Mouse (Mus musculus): ENCODE data around the gene Jmjd1c. TPM values are rescaled to one million over a fixed set of nuclear protein-coding genes. Genes with fewer than 3 reads are reported as not detected.

Jmjd1c gene
- 33.3 and 33.5 TPM in 2 replicates for polyA plus RNA-seq (2015; fragmentation: Nextera tagmentation; extraction: Ambion mirVana)

GRCm38 (mm10) chr10:67095798-67096620 lies at the start of gene Jmjd1c:
Jmjd1c (plus strand) TSS chr10:67096125.
- Histone ChIP-seq H3K4me2 (peak within 1 kb of the TSS; percentile 79), H3K9me3 (replicated peaks) (no peaks in the 10 kb centered on the region), H3K36me3 (no peaks in the 10 kb centered on the region; the same call in 1 of the 2 replicates), H3K27ac (peak within 1 kb of the TSS; percentile 100), H3K27me3 (no peaks in the 10 kb centered on the region), H3K4me1 (replicated peaks) (peaks cover 37% of the 10 kb centered on the region), H3K9ac (peak within 1 kb of the TSS; percentile 99), H3K4me3 (peak within 1 kb of the TSS; percentile 97)
- ATAC-seq (replicated peaks; ENCODE audit: insufficient number of reproducible peaks, insufficient read depth, low FRiP score, low read depth), result peak; percentile 86
- 1% methylated on average over 66 of the region's 73 CpGs for WGBS

- 78% methylated on average over 18 of the region's 18 CpGs for WGBS
- ATAC-seq (replicated peaks; ENCODE audit: insufficient number of reproducible peaks, insufficient read depth, low FRiP score, low read depth), result no peak
- H3K9me3 ChIP-seq (replicated peaks), result no peaks in the 10 kb centered on the region
- H3K4me3 ChIP-seq, result no peak overlapping the region
- H3K4me2 ChIP-seq, result no peak overlapping the region
- no peaks in the 10 kb centered on the region for H3K36me3 ChIP-seq
- peaks cover 42% of the 10 kb centered on the region for H3K4me1 ChIP-seq (replicated peaks)
- H3K27ac ChIP-seq, result no peak overlapping the region
- no peak overlapping the region for H3K9ac ChIP-seq
- H3K27me3 ChIP-seq, result no peaks in the 10 kb centered on the region
These were observed 47.9 kb upstream of the Jmjd1c start for GRCm38 (mm10) chr10:67047712-67048645.

DNA sequence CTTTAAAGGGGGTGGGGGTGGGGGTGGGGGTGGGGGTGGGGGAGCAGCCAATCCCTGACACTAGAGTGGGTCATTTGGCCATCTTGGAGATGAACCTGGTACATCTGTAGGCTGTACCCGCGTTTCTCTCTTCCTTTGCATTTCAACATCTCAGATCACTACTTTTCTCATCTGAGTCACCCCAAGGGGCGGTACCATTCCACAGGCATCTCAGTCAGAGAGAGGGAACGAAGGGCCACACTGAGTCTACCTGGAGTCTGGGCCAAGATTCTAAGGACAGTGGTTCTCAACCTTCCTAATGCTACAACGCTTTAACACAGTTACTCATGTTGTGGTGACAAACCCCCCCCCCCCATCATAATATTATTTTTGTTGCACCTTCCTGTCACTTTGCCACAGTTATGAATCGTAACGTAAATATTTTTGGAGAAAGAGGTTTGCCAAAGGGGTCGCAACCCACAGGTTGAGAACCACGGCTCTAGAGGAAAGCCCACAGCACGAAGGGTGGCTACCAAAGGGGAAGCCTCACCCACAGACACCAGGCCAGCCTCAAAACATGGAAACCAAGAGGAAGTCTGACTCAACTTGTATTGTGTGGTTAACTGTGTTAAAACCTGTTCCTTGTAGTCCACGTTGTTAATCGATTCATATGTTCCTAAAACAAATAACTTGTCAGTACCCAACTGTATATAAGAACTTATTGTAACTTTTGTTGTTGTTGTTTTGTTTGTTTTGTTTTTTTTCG lies 46.9 kb upstream of the Jmjd1c start:
- peaks cover 40% of the 10 kb centered on the region for H3K4me1 ChIP-seq (replicated peaks)
- H3K27ac ChIP-seq, result no peak overlapping the region
- no peak overlapping the region for H3K4me3 ChIP-seq
- no peak overlapping the region for H3K4me2 ChIP-seq
- H3K9me3 ChIP-seq (replicated peaks), result no peaks in the 10 kb centered on the region
- H3K27me3 ChIP-seq, result no peaks in the 10 kb centered on the region
- H3K9ac ChIP-seq, result no peak overlapping the region
- WGBS, result 83% methylated on average over 13 of the region's 13 CpGs
- no peak for ATAC-seq (replicated peaks; ENCODE audit: insufficient number of reproducible peaks, insufficient read depth, low FRiP score, low read depth)
- no peaks in the 10 kb centered on the region for H3K36me3 ChIP-seq

DNA sequence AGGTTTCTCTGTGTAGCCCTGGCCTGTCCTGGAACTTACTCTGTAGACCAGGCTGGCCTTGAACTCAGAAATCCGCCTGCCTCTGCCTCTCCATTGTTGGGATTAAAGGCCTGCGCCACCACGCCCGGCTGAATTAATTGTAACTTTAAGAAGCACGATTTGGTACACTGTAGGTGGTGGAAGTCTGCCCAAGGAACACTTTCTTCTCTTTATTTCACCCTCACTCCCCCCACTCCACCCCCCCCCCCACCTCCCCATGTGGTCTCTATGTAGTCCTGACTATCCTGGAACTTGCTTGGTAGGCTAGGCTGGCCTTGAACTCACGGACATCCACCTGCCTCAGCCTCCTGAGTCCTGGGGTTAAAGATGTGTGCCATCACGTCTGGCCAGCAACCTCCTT lies 46.3 kb upstream of the Jmjd1c start:
- H3K4me1 ChIP-seq (replicated peaks), result peaks cover 40% of the 10 kb centered on the region
- no peak for ATAC-seq (replicated peaks; ENCODE audit: insufficient number of reproducible peaks, insufficient read depth, low FRiP score, low read depth)
- no peak overlapping the region for H3K9ac ChIP-seq
- H3K27me3 ChIP-seq, result no peaks in the 10 kb centered on the region
- H3K4me2 ChIP-seq, result no peak overlapping the region
- no peak overlapping the region for H3K27ac ChIP-seq
- H3K4me3 ChIP-seq, result no peak overlapping the region
- 98% methylated on average over 7 of the region's 7 CpGs for WGBS
- H3K36me3 ChIP-seq, result no peaks in the 10 kb centered on the region
- H3K9me3 ChIP-seq (replicated peaks), result no peaks in the 10 kb centered on the region

DNA sequence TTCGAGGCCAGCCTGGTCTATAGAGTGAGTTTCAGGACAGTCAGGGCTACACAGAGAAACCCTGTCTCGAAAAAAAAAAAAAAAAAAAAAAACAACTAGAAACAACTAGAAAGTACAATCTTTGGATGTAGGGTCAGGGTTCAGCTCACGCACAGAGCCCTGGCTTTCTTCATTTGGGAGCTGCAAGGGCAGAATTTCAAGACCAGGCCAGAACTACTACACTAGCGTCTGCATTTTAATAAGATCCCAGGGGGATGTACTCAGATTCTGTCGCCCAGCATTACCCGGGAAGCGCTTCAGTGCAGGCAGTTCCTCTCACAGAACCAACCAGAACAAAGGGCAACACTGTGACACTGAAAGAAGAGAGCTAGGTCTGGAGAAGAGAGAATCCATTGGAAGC lies 45.2 kb upstream of the Jmjd1c start:
- Histone ChIP-seq H3K36me3 (no peaks in the 10 kb centered on the region), H3K4me1 (replicated peaks) (peaks cover 42% of the 10 kb centered on the region), H3K27ac (no peak overlapping the region), H3K9me3 (replicated peaks) (no peaks in the 10 kb centered on the region), H3K9ac (no peak overlapping the region), H3K4me3 (no peak overlapping the region), H3K4me2 (no peak overlapping the region), H3K27me3 (no peaks in the 10 kb centered on the region)
- 75% methylated on average over 6 of the region's 7 CpGs for WGBS
- no peak for ATAC-seq (replicated peaks; ENCODE audit: insufficient number of reproducible peaks, insufficient read depth, low FRiP score, low read depth)

DNA sequence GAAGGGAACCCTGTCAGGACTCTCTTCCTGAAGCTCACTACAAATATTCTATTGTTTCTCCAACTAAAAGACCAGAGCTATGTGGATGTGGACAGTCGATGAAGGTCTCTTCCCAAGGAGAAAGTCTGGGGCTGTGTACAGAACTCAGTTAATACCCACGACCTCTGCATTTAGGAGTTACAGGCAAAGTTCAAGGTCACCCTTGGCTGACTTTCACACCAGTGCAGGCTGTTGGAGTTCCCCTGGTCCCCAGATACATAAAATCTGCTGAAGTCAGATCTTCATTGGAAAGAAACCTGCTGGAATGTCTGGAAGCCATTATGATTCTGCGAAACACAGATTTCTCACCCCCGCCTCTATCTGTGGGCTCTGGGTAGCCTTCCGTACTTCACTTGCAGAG lies 44.5 kb upstream of the Jmjd1c start:
- Histone ChIP-seq H3K27me3 (no peaks in the 10 kb centered on the region), H3K4me1 (replicated peaks) (peaks cover 47% of the 10 kb centered on the region), H3K36me3 (no peaks in the 10 kb centered on the region), H3K9ac (no peak overlapping the region), H3K4me2 (no peak overlapping the region), H3K4me3 (no peak overlapping the region), H3K27ac (0 out of 2 replicates have a peak overlapping the region, but pooled peaks have one; percentile 3), H3K9me3 (replicated peaks) (no peaks in the 10 kb centered on the region)
- 65% methylated on average over 5 of the region's 5 CpGs for WGBS
- ATAC-seq (replicated peaks; ENCODE audit: insufficient number of reproducible peaks, insufficient read depth, low FRiP score, low read depth), result no peak

DNA sequence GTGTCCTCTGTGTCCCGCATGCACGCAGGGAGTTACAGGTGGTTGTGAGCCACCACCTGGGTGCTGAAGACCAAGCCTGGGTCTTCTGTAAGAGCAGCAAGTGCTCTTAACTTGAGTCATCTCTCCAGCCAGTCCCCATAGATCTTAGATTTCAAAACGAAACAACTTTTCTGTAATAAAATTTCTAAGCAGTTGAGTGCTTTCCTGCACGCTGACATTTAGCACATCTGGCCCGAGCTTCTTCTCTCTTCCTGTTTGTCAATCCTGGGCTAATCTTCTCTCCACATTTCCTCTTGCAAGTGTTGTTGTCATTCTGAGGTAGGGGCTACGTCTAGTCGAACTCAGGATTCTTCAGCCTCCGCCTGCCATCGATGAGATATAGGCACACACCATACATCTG lies 43.5 kb upstream of the Jmjd1c start:
- peak overlapping the region; percentile 49 for H3K27ac ChIP-seq
- 66% methylated on average over 9 of the region's 9 CpGs for WGBS
- H3K36me3 ChIP-seq, result no peaks in the 10 kb centered on the region
- ATAC-seq (replicated peaks; ENCODE audit: insufficient number of reproducible peaks, insufficient read depth, low FRiP score, low read depth), result no peak
- H3K4me3 ChIP-seq, result no peak overlapping the region
- peaks cover 53% of the 10 kb centered on the region for H3K4me1 ChIP-seq (replicated peaks)
- H3K4me2 ChIP-seq, result no peak overlapping the region
- H3K9ac ChIP-seq, result no peak overlapping the region
- H3K9me3 ChIP-seq (replicated peaks), result no peaks in the 10 kb centered on the region
- H3K27me3 ChIP-seq, result no peaks in the 10 kb centered on the region

- Histone ChIP-seq H3K4me3 (no peak overlapping the region), H3K9me3 (replicated peaks) (no peaks in the 10 kb centered on the region), H3K4me2 (no peak overlapping the region), H3K27ac (peak overlapping the region; percentile 49), H3K27me3 (no peaks in the 10 kb centered on the region), H3K4me1 (replicated peaks) (peaks cover 63% of the 10 kb centered on the region), H3K36me3 (no peaks in the 10 kb centered on the region), H3K9ac (no peak overlapping the region)
- ATAC-seq (replicated peaks; ENCODE audit: insufficient number of reproducible peaks, insufficient read depth, low FRiP score, low read depth), result no peak
- WGBS, result 28% methylated on average over 9 of the region's 9 CpGs
These were observed 42.5 kb upstream of the Jmjd1c start for GRCm38 (mm10) chr10:67053475-67053874.

GRCm38 (mm10) chr10:67055867-67056856 lies 39.8 kb upstream of the Jmjd1c start:
- WGBS, result 19% methylated on average over 17 of the region's 17 CpGs
- no peaks in the 10 kb centered on the region for H3K9me3 ChIP-seq (replicated peaks)
- peak overlapping the region; percentile 87 for H3K27ac ChIP-seq
- H3K4me3 ChIP-seq, result peak overlapping the region; percentile 19
- ATAC-seq (replicated peaks; ENCODE audit: insufficient number of reproducible peaks, insufficient read depth, low FRiP score, low read depth), result peak; percentile 56
- H3K4me1 ChIP-seq (replicated peaks), result peaks cover 75% of the 10 kb centered on the region
- H3K4me2 ChIP-seq, result peak overlapping the region; percentile 47
- 0 out of 2 replicates have a peak overlapping the region, but pooled peaks have one; percentile 11 for H3K9ac ChIP-seq
- no peaks in the 10 kb centered on the region for H3K27me3 ChIP-seq
- no peaks in the 10 kb centered on the region for H3K36me3 ChIP-seq

DNA sequence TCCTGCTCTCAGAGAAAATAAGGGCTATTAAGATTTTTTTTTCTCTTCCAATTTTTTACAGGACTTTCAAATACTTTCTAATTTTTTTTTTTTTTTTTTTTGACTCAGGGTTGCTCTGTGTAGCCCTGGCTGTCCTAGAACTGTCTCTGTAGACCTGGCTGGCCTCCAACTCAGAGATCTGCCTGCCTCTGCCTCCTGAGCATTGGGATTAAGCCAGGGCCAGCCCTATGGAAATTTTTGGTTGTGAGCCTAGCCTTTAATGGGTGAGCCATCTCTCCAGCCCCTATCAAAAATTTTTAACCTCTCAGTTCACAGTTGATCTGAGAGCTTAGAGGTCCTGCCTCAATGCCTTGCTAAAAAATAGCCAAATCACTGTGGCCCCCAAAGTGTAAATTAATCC lies 38.7 kb upstream of the Jmjd1c start:
- ATAC-seq (replicated peaks; ENCODE audit: insufficient number of reproducible peaks, insufficient read depth, low FRiP score, low read depth), result no peak
- Histone ChIP-seq H3K27ac (peak overlapping the region; percentile 87), H3K9me3 (replicated peaks) (no peaks in the 10 kb centered on the region), H3K4me3 (no peak overlapping the region), H3K27me3 (no peaks in the 10 kb centered on the region), H3K9ac (no peak overlapping the region), H3K4me2 (no peak overlapping the region), H3K4me1 (replicated peaks) (peaks cover 74% of the 10 kb centered on the region), H3K36me3 (no peaks in the 10 kb centered on the region)

All from heart, embryonic 15.5 days (tissue).